Mouse (Mus musculus): ENCODE results near the gene Tmem114. TPM values are rescaled to one million over a fixed set of nuclear protein-coding genes. Genes with fewer than 3 reads are reported as not detected.

Tmem114 gene
- polyA plus RNA-seq, 1 experiment, result not detected

DNA sequence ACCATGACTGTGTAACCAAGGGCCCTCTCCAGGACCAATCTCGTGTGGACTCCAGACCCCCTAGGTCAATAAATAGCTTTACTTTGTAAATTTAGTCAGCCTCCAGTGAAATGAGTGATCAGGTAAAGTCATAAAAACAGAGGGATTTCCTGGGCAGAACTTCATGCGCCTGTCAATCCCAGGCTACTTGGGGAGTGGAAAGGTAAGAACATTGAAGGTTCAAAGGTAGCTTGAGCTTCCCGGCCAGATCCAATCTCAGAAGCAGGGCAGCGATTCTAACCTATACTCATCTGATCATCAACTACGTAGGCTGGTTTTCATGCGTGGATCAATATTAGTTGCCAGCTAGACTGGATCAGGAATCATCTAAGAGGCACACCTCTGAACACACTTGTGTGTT, 21.3 kb upstream of the Tmem114 start:
- Histone ChIP-seq H3K27me3 (replicated peaks; ENCODE audit: control insufficient read depth, insufficient read depth, low read length) (no peaks in the 10 kb centered on the region), H3K4me3 (ENCODE audit: insufficient read depth, low read depth, low read length) (no peak overlapping the region), H3K27ac (ENCODE audit: insufficient read depth, low read depth, low read length) (no peak overlapping the region), H3K4me1 (ENCODE audit: control insufficient read depth, insufficient read depth, low read length) (no peaks in the 10 kb centered on the region), H3K36me3 (ENCODE audit: control insufficient read depth, insufficient read depth, low read length) (no peaks in the 10 kb centered on the region)
- DNase-seq, result no peak
- TF ChIP-seq CTCF (conservative IDR thresholded peaks at IDR 0.05; ENCODE audit: insufficient read depth, insufficient read length, low read depth, low read length), result no peak
- no peak for TF ChIP-seq POLR2A (IDR thresholded peaks at IDR 0.05; ENCODE audit: low read depth, low read length)
- 78% methylated on average over 6 of the region's 6 CpGs for WGBS

DNA sequence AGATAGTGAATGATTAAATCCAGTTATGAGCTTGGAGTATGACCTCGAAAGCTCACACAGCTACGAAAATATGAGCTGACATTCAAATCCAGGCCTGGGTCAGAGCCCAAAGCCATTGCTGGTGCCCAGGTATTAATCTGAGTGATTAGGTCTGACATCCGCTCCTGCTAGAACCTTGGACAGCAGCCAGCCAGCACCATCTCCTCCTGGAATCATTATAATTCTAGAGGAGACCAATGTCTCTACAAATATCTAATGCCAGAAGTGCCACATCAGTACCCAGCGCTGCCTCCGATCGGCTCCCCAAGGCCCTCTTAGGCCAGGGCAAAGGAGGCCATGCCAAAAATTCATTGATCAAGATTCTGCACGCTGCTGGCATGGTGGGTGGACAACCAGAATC, 20.0 kb upstream of the Tmem114 start:
- 75% methylated on average over 7 of the region's 7 CpGs for WGBS
- H3K27me3 ChIP-seq (replicated peaks; ENCODE audit: control insufficient read depth, insufficient read depth, low read length), result no peaks in the 10 kb centered on the region

DNA sequence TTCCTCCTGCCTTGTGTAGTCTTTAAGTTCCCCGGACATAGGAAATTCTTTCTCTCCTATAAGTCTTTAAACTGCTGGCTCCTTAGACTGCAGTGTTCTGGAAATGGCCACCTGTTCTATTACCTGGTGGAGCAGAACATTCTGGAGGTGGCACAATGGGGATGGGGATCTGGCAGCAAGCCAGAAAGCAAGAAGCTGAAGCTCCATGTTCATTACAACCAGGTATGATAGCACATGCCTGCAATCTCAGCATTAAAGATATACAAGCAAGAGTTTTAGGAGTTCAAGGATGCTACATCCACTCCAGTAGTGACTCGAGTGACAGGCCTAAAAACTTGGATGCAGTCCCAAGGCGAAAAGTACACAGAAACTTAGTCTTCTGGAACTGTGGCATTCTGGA, 7.7 kb upstream of the Tmem114 start:
- Histone ChIP-seq H3K27ac (ENCODE audit: insufficient read depth, low read depth, low read length) (no peak overlapping the region), H3K4me3 (ENCODE audit: insufficient read depth, low read depth, low read length) (no peak overlapping the region), H3K27me3 (replicated peaks; ENCODE audit: control insufficient read depth, insufficient read depth, low read length) (no peaks in the 10 kb centered on the region), H3K36me3 (ENCODE audit: control insufficient read depth, insufficient read depth, low read length) (no peaks in the 10 kb centered on the region), H3K4me1 (ENCODE audit: control insufficient read depth, insufficient read depth, low read length) (no peaks in the 10 kb centered on the region)
- no peak for DNase-seq
- TF ChIP-seq POLR2A (IDR thresholded peaks at IDR 0.05; ENCODE audit: low read depth, low read length), result no peak
- no peak for TF ChIP-seq CTCF (conservative IDR thresholded peaks at IDR 0.05; ENCODE audit: insufficient read depth, insufficient read length, low read depth, low read length)
- WGBS, result 84% methylated on average over 3 of the region's 3 CpGs

More for the DNA sequence above, 20.0 kb upstream of the Tmem114 start:
- TF ChIP-seq CTCF (conservative IDR thresholded peaks at IDR 0.05; ENCODE audit: insufficient read depth, insufficient read length, low read depth, low read length) (no peak), POLR2A (IDR thresholded peaks at IDR 0.05; ENCODE audit: low read depth, low read length) (no peak)
- no peak for DNase-seq
- no peaks in the 10 kb centered on the region for H3K36me3 ChIP-seq (ENCODE audit: control insufficient read depth, insufficient read depth, low read length)
- H3K4me1 ChIP-seq (ENCODE audit: control insufficient read depth, insufficient read depth, low read length), result no peaks in the 10 kb centered on the region
- no peak overlapping the region for H3K4me3 ChIP-seq (ENCODE audit: insufficient read depth, low read depth, low read length)
- H3K27ac ChIP-seq (ENCODE audit: insufficient read depth, low read depth, low read length), result no peak overlapping the region

DNA sequence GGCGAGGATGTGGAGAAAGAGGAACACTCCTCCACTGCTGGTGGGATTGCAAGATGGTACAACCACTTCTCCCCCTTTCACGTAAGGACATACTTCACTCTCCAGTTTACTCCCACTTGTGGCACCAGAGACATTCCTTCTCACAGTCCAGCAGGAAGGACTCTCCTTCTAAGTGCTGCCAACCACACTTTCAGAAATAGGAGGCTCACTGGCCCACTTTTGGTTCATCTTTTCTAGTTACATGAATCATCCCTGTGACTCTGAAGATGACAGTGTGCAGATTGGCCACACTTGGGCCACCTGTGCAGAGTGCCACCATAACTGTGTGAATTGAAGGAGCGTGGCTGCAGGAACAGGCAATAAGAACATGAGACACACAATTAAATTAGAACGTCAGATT, 4.6 kb upstream of the Tmem114 start:
- H3K36me3 ChIP-seq (ENCODE audit: control insufficient read depth, insufficient read depth, low read length), result no peaks in the 10 kb centered on the region
- no peak overlapping the region for H3K27ac ChIP-seq (ENCODE audit: insufficient read depth, low read depth, low read length)
- no peak overlapping the region for H3K4me3 ChIP-seq (ENCODE audit: insufficient read depth, low read depth, low read length)
- no peak for TF ChIP-seq CTCF (conservative IDR thresholded peaks at IDR 0.05; ENCODE audit: insufficient read depth, insufficient read length, low read depth, low read length)
- DNase-seq, result no peak
- WGBS, result 84% methylated on average over 4 of the region's 4 CpGs
- no peaks in the 10 kb centered on the region for H3K4me1 ChIP-seq (ENCODE audit: control insufficient read depth, insufficient read depth, low read length)
- 0 out of 2 replicates have a peak, but pooled peaks cover 1% of the 10 kb centered on the region for H3K27me3 ChIP-seq (replicated peaks; ENCODE audit: control insufficient read depth, insufficient read depth, low read length)

DNA sequence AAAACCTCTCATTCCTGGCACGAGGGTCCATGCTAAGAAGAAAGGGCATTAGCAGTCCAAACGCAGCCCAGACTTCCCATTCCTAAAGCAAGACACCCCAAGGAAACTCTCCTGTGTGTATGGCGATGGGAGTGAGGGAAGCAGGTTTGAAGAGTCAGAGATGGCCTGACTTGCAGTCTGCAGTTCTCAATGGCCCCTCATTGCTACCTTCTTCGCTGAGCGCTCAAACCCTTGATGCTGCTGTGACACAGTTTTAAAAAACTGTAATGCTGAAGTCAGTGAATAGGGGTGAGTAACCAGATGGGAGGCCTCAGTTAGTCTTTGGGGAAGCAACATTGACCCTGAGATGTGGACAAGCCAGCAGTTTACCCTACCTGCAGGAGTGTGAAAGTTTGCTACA, 800 bp upstream of the Tmem114 start:
- no peaks in the 10 kb centered on the region for H3K36me3 ChIP-seq (ENCODE audit: control insufficient read depth, insufficient read depth, low read length)
- 0 out of 2 replicates have a peak, but pooled peaks cover 1% of the 10 kb centered on the region for H3K27me3 ChIP-seq (replicated peaks; ENCODE audit: control insufficient read depth, insufficient read depth, low read length)
- no peak overlapping the region for H3K27ac ChIP-seq (ENCODE audit: insufficient read depth, low read depth, low read length)
- TF ChIP-seq POLR2A (IDR thresholded peaks at IDR 0.05; ENCODE audit: low read depth, low read length) (no peak), CTCF (conservative IDR thresholded peaks at IDR 0.05; ENCODE audit: insufficient read depth, insufficient read length, low read depth, low read length) (no peak)
- no peak overlapping the region for H3K4me3 ChIP-seq (ENCODE audit: insufficient read depth, low read depth, low read length)
- WGBS, result 83% methylated on average over 5 of the region's 5 CpGs
- no peak for DNase-seq
- H3K4me1 ChIP-seq (ENCODE audit: control insufficient read depth, insufficient read depth, low read length), result no peaks in the 10 kb centered on the region

DNA sequence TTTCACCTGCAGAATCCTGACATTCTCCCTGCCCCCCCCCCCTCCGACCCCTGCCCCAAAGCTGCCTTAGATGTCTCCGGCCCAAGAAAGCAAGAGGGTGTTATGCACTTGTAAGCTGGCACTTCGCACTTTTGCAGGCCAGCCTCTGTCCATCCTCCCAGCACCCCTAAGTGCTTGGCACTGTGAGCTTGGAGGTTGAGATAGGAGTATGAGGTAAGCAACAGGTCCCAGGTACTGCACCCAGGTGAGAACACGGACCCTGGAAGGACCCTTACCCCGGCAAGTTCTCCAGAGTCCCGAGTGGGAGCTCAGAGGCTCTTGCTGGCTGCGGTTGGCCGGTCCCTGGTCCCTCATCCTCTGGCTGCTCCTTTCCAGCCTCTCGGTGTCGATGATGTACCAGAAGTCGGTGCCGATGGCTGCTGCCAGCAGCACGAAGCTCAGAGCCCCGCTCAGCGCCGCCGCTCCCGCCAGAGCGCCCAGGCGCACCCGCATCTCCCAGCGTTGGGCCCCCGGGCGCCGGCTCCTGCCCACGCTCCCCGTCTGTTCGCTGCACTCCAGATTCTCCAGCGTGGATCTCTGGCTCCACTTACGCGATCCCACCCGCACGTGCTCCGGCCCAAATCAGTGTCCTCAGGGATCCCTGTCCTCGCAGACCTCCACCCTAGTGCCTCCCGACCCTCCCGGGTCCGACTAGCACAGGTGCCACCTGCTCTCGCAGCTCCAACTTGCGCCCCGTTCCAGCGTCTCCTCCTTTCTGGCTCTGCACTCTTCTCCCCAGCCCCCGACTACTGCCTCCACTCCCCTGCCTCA, 570 bp downstream of the Tmem114 start:
- DNase-seq, result no peak
- Histone ChIP-seq H3K4me3 (ENCODE audit: insufficient read depth, low read depth, low read length) (no peak overlapping the region), H3K36me3 (ENCODE audit: control insufficient read depth, insufficient read depth, low read length) (no peaks in the 10 kb centered on the region), H3K4me1 (ENCODE audit: control insufficient read depth, insufficient read depth, low read length) (no peaks in the 10 kb centered on the region), H3K27ac (ENCODE audit: insufficient read depth, low read depth, low read length) (no peak overlapping the region), H3K27me3 (replicated peaks; ENCODE audit: control insufficient read depth, insufficient read depth, low read length) (0 out of 2 replicates have a peak, but pooled peaks cover 1% of the 10 kb centered on the region)
- WGBS, result 4% methylated on average over 43 of the region's 43 CpGs
- no peak for TF ChIP-seq CTCF (conservative IDR thresholded peaks at IDR 0.05; ENCODE audit: insufficient read depth, insufficient read length, low read depth, low read length)
- TF ChIP-seq POLR2A (IDR thresholded peaks at IDR 0.05; ENCODE audit: low read depth, low read length), result no peak

DNA sequence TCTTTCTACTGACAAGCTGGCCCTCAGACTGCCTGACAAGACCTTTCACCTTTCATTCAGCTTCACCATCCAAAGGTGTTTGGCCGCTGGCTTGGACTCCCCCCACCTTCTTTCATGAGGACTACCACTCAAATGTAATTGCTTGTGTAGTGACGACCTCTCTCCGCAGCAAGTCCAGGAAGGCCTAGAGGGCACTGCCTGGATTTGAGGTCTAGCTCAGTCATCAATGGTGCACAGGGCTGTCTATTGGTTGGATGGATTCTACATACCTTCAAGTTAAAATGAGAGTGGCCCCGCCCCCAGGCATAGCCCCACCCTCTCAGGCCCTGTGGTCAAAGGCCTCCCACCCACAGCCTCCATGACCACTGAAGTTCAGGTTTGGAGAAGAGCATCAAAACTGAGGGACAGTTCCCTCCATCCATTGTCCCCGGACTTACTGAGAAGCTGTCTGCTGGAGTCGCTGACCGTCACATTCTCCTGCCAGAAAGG, 1.3 kb downstream of the Tmem114 start:
- DNase-seq, result no peak
- 38% methylated on average over 7 of the region's 7 CpGs for WGBS
- TF ChIP-seq CTCF (conservative IDR thresholded peaks at IDR 0.05; ENCODE audit: insufficient read depth, insufficient read length, low read depth, low read length) (no peak), POLR2A (IDR thresholded peaks at IDR 0.05; ENCODE audit: low read depth, low read length) (no peak)

More for the DNA sequence above, 1.3 kb downstream of the Tmem114 start:
- Histone ChIP-seq H3K27ac (ENCODE audit: insufficient read depth, low read depth, low read length) (no peak overlapping the region), H3K4me1 (ENCODE audit: control insufficient read depth, insufficient read depth, low read length) (no peaks in the 10 kb centered on the region), H3K27me3 (replicated peaks; ENCODE audit: control insufficient read depth, insufficient read depth, low read length) (0 out of 2 replicates have a peak, but pooled peaks cover 1% of the 10 kb centered on the region), H3K36me3 (ENCODE audit: control insufficient read depth, insufficient read depth, low read length) (no peaks in the 10 kb centered on the region), H3K4me3 (ENCODE audit: insufficient read depth, low read depth, low read length) (no peak overlapping the region)

All from kidney, adult 2 months (tissue).